Mouse (Mus musculus): Measurements from ENCODE around the gene Rab13.
A peak's percentile ranks its signal among the peaks of the same experiment; 100 is the strongest.
"Not testable (repeated sequence)": the region's sequence is repeated elsewhere in the genome, so short reads cannot be mapped to it uniquely, and the experiment has no call there.

The Rab13 gene

GRCm38 (mm10) chr3:90224331-90224730, 10.8 kb downstream of the Rab13 start:
- no peak for DNase-seq (ENCODE audit: low spot score in 2 of 2)

DNA sequence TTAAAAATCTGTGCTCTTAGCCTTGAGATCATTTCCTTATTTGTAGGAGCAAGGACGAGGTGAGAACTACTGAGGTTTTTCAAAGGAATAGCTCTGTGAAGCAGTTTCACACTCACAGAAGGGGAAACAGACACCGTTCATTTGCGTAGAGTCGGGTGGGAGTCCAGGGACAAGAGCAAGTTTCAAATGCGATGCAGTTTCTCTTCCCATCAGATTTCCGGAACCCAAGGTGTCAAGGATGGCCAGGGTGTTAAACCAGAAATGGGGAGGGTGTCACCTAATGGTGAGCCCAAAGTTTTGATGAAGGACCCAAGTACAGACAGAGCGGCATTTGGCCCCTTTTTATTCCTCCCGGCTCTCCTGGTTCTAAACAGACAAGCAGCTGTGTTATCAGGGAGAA, 17.6 kb downstream of the Rab13 start:
- DNase-seq (ENCODE audit: low spot score in 2 of 2), result no peak

- DNase-seq (ENCODE audit: low spot score in 2 of 2), result peak; percentile 97 to 98
These were observed 18.2 kb downstream of the Rab13 start, which contains the start of gene Jtb for GRCm38 (mm10) chr3:90231507-90232333. TSS of gene Jtb (plus strand) at chr3:90231597.

GRCm38 (mm10) chr3:90241251-90241650, 27.8 kb downstream of the Rab13 start:
- no peak for DNase-seq (ENCODE audit: low spot score in 2 of 2)

GRCm38 (mm10) chr3:90241669-90242358, 28.3 kb downstream of the Rab13 start:
- no peak for DNase-seq (ENCODE audit: low spot score in 2 of 2)

GRCm38 (mm10) chr3:90242984-90243775, 29.7 kb downstream of the Rab13 start, which contains the start of gene Creb3l4:
TSS of gene Creb3l4 (minus strand) at chr3:90243512.
- peak in 1 of 2 experiments; percentile 38 for DNase-seq (ENCODE audit: low spot score in 2 of 2)

DNA sequence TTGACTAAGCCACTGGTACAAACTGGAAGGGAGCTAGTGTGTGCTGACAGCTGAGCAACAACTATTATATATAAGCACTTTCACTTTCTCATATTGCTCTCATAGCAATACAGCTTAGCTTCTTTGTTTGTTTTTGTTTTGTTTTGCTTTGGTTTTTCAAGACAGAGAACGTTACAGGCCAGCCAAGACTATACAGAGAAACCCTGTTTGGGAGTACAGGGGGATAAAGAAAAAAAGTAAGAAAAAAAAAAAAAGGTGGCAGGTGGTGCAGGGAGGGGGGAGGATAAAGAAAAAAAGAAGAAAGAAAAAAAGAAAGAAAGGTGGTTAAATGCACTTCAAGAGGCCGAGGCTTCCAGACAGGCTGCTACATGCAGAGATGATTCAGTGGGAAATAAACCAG, 31.9 kb downstream of the Rab13 start:
- no peak for DNase-seq (ENCODE audit: low spot score in 2 of 2)

- DNase-seq (ENCODE audit: low spot score in 2 of 2), result no peak
These were observed 34.1 kb downstream of the Rab13 start for GRCm38 (mm10) chr3:90247630-90247959.

DNA sequence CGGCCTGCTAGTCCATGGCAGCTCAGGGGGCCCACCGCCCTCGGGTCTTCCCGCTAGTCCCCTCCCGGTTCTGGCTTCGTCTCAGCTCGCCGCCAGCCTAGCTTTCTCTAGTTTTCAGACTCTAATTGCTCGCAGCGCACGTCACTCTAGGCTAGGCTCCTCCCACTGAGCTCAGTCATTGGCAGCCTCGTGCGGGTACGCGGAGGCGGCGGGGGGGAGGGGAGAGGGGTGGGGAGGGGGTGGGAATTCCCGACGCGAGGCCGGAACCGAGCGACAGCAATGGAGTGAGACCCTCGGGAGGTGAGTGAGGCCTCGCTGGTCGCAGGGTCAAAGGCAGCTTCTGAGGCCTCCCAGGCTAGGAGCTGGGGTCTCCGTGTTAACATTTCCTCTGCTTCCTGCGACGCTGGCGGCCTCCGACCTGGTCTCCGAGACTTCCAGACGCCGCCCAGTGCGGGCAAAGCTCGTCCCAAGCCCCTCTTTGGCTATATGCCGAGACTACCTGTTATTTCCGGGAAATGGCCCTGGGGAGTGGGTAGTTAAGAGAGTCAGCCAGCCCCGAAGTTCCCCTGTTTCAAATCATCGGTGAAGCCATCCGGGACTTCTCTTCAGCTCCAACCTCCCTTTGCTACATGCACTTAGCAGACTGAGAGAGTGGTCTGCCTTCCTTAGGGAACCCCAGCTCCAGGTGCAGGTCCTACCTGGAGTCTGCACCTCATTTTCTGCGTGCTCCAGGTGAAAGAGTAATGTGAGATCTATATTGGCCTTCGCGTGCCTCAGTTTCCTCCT, 34.7 kb downstream of the Rab13 start, which contains the start of gene Slc39a1:
TSS of gene Slc39a1 (plus strand) at position 213 of the 786 bp plus-strand sequence.
- DNase-seq (ENCODE audit: low spot score in 2 of 2), result peak; percentile 92 to 95

- DNase-seq (ENCODE audit: low spot score in 2 of 2), result no peak
These were observed 35.2 kb downstream of the Rab13 start for GRCm38 (mm10) chr3:90248746-90249100.

DNA sequence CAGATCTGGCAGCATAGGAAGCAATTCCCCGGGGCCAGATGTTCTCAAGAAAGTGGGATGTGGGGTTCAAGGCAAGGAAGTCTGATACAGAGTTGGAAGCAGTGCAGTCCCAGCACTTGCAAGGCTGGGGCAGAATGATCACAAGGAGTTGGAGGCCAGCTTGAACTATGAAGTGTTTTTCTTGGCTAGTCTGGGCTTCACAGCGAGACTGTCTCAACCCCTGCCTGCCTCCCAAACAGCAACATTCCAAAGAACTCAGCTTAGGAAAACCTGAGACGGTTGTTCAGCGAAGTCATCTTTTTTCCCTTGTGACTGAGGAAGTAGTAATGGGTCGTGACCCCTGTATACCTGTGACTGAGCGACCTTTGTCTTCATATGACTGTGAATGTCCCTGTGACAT, 37.3 kb downstream of the Rab13 start:
- DNase-seq (ENCODE audit: low spot score in 2 of 2), result no peak

DNA sequence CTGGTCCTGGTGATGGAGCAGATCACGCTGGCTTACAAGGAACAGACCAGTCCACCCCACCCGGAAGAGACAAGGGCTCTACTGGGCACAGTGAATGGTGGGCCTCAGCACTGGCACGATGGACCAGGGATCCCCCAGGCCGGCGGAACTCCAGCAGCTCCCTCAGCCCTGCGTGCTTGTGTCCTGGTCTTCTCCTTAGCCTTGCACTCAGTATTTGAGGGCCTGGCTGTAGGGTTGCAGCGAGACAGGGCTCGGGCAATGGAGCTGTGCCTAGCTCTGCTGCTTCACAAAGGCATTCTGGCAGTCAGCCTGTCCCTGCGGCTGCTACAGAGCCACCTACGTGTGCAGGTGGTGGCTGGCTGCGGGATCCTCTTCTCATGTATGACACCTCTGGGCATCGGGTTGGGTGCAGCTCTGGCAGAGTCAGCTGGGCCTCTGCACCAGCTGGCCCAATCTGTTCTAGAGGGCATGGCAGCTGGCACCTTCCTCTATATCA, 38.3 kb downstream of the Rab13 start:
- not testable (repeated sequence) for DNase-seq (ENCODE audit: low spot score in 2 of 2)

DNA sequence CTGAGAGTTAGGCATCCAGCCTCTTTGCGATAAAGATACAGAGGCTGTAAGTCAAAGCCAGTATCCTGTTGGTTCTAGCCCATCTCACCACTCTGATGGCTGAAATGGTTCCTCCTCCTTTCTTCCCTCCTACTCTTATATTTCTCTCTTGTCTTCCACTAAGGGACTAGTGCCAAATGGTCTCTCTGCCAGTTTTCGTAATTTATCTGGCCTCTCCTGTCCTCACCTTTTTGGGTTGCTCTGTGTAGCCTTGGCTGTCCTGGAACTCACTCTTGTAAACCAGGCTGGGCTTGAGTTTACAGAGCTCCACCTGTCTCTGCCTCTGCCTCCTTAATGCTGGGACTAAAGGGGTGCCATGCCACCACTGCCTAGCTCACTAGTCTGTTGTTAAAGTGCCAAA, 39.2 kb downstream of the Rab13 start:
- not testable (repeated sequence) for DNase-seq (ENCODE audit: low spot score in 2 of 2)

DNA sequence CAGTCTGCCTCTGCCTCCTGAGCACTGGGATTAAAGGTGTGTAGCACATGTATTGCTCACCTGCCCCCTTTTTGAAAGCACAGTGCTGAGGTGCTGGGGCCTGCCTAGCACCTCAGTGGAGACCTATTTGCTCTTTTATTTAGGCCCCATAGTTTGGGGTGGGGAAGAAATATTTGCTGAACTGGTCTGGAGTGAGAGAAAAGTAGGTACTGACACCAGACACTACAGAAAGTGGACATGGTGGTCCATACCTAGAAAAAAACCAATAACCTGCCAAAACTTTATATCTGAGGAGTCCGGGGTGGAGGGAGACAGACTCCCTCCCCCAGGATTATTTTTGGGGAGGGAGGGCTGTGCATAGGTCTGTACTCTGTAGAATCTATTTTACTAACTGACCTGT, 39.7 kb downstream of the Rab13 start:
- DNase-seq (ENCODE audit: low spot score in 2 of 2), result not testable (repeated sequence)

- peak; percentile 97 to 98 for DNase-seq (ENCODE audit: low spot score in 2 of 2)
These were observed 40.3 kb downstream of the Rab13 start, which contains the start of gene Crtc2 for GRCm38 (mm10) chr3:90253653-90254418. TSS of gene Crtc2 (plus strand) at chr3:90254163.

DNA sequence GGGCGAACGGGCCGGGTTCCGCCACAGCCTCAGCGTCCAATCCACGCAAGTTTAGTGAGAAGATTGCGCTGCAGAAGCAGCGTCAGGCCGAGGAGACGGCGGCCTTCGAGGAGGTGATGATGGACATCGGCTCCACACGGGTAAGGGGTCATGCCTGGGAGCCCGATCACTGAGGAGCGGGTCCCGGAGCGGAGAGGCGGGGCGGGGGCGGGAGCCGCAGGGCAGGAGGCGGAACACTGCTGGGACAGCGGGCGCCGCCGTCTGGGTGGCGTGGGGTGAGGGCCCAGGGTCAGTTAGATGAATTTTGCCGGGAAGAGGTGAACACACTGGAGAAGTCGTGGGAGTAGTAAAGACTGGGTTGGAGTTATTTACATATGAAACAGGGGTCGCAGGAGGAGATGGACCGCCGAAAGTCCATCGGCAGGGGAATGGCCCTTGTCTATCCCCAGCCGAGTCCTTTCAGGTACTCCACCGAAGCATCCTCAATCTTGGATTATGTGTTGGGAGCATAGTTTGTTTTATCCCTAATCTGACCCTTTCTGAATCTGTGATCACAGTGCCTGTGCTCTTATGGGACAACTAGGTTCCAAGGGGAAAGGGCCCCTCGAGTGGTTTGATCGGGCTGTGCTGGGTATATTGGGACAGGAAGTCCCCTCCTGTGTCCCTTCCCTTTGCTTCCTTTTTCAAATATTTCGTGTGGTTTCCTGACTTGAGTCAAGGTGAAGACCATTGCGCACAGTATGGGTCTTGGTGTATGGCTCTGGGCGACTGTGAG, 41.1 kb downstream of the Rab13 start:
- no peak for DNase-seq (ENCODE audit: low spot score in 2 of 2)

GRCm38 (mm10) chr3:90255194-90255565, 41.7 kb downstream of the Rab13 start:
- no peak for DNase-seq (ENCODE audit: low spot score in 2 of 2)

DNA sequence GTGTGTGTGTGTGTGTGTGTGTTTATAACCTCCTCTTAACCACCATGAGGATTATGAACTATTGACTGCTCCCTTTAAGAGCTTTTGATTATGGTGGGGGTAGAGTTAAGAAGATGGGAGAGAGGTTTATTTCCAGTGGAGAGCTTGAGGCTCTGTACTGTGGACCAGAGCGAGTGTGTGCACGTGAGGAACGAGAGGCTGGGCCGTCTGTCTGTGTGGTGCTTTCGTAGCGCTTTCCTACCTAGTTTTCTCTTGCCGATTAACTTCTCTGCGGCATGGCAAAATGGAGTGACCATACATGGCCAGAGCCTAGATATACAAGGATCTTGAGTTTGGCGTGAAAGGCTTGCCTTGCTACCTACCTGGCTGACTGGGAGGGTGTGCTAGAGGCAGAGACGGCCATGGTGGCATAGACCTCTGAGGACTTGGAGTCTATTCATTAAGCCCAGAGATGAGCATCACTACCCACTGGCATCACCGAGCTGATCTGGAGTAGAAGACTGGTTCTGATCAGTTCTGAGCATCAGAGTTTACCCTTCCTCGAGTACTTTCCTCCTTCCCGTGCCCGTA, 42.4 kb downstream of the Rab13 start:
- DNase-seq (ENCODE audit: low spot score in 2 of 2), result no peak

Data from right cerebral cortex, adult 2 months (tissue).